Mouse (Mus musculus) mouse embryonic stem cell (cell line): ENCODE measurements around the gene Ugt1a6a.
"Not testable (repeated sequence)": the region's sequence is repeated elsewhere in the genome, so short reads cannot be mapped to it uniquely, and the experiment has no call there.

Experiments used
- in situ Hi-C, 2 experiments: fragments of 300-500 bp; cut with MboI; formaldehyde crosslinking; loops; 1 replicate in 1 of 2; 3 replicates in 1 of 2; pipeline ENCODE4 v1.14.3; 2019 to 2020; ENCODE audit warnings: low sequenced_read_pairs in 2 of 2, low pct_unique_long_range_greater_than_20kb in 1 of 2, mixed read lengths in 1 of 2; ENCODE audit not compliant: unreplicated experiment in 1 of 2

Ugt1a6a gene

GRCm38 (mm10) chr1:88134457-88135011 lies at the start of gene Ugt1a6a:
Gene Ugt1a6a (plus strand): TSS chr1:88134809.
- in situ Hi-C loops = loop anchor here in 1 of 2 experiments (5.0 kb wide), 1 partner anchor 32 kb away; the partner anchor contains the start of gene Ugt1a6b

- in situ Hi-C loops = no loop called here
Observed at GRCm38 (mm10) chr1:88086125-88086524, 48.5 kb upstream of the Ugt1a6a start.

GRCm38 (mm10) chr1:88087513-88087912 lies 47.1 kb upstream of the Ugt1a6a start, which contains the start of gene Ugt1a8:
Gene Ugt1a8 (plus strand): TSS chr1:88087813.
- in situ Hi-C loops = no loop called here

GRCm38 (mm10) chr1:88092341-88092740 lies 42.3 kb upstream of the Ugt1a6a start:
- in situ Hi-C loops = no loop called here

GRCm38 (mm10) chr1:88094270-88094676 lies 40.3 kb upstream of the Ugt1a6a start:
- in situ Hi-C loops = not testable (repeated sequence)

- in situ Hi-C loops = no loop called here
Observed at GRCm38 (mm10) chr1:88094941-88095492, 39.6 kb upstream of the Ugt1a6a start, which contains the start of gene Ugt1a7c. Gene Ugt1a7c (plus strand): TSS chr1:88095062.

GRCm38 (mm10) chr1:88098546-88098945 lies 36.1 kb upstream of the Ugt1a6a start:
- in situ Hi-C loops = not testable (repeated sequence)

- in situ Hi-C loops = loop anchor here in 1 of 2 experiments (5.0 kb wide), 1 partner anchor 38 kb away; no protein-coding TSS in a partner anchor
Observed at GRCm38 (mm10) chr1:88099691-88100090, 34.9 kb upstream of the Ugt1a6a start.

GRCm38 (mm10) chr1:88103019-88103418 lies 31.6 kb upstream of the Ugt1a6a start, which contains the start of gene Ugt1a6b:
Gene Ugt1a6b (plus strand): TSS chr1:88103252.
- in situ Hi-C loops = loop anchor here in 1 of 2 experiments (5.0 kb wide), 1 partner anchor 34 kb away; no protein-coding TSS in a partner anchor

GRCm38 (mm10) chr1:88103697-88104468 lies 30.7 kb upstream of the Ugt1a6a start:
- in situ Hi-C loops = loop anchor here in 1 of 2 experiments (5.0 kb wide), 1 partner anchor 33 kb away; no protein-coding TSS in a partner anchor

GRCm38 (mm10) chr1:88104667-88105430 lies 29.8 kb upstream of the Ugt1a6a start:
- in situ Hi-C loops = loop anchor here in 1 of 2 experiments (5.0 kb wide), 1 partner anchor 32 kb away; no protein-coding TSS in a partner anchor

- in situ Hi-C loops = no loop called here
Observed at GRCm38 (mm10) chr1:88105656-88106055, 29.0 kb upstream of the Ugt1a6a start.

- in situ Hi-C loops = not testable (repeated sequence)
Observed at GRCm38 (mm10) chr1:88109027-88109557, 25.5 kb upstream of the Ugt1a6a start.

GRCm38 (mm10) chr1:88109604-88110003 lies 25.0 kb upstream of the Ugt1a6a start:
- in situ Hi-C loops = not testable (repeated sequence)

- in situ Hi-C loops = not testable (repeated sequence)
Observed at GRCm38 (mm10) chr1:88112769-88113168, 21.8 kb upstream of the Ugt1a6a start.

- in situ Hi-C loops = not testable (repeated sequence)
Observed at GRCm38 (mm10) chr1:88120550-88120949, 14.1 kb upstream of the Ugt1a6a start.

- in situ Hi-C loops = not testable (repeated sequence)
Observed at GRCm38 (mm10) chr1:88121521-88121920, 13.1 kb upstream of the Ugt1a6a start.

GRCm38 (mm10) chr1:88125827-88126360 lies 8.7 kb upstream of the Ugt1a6a start:
- in situ Hi-C loops = not testable (repeated sequence)
